Mouse (Mus musculus): ENCODE results near the gene Zbtb16. TPM values are rescaled to one million over a fixed set of nuclear protein-coding genes. Genes with fewer than 3 reads are reported as not detected.

Zbtb16 gene
- polyA plus RNA-seq, 1 experiment, result not detected

DNA sequence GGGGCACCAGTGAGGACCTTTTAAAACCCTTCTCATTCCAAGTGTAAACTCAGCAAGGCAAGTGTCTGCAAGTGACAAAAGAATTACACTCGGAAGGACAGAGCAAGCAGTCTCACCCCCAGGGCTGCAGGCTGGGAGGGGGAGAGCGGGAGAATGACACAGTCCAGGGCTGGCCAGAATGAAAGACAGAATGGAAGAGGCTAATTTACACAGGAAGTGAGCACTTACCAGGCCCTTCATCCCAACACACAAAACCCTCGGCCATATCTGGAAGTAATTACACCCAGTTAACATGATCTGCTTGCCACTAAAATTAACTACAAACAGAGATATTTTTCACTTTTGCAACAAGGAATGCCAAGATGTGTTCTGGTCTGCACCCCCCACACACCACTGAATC, 15.2 kb downstream of the Zbtb16 start:
- H3K4me3 ChIP-seq (ENCODE audit: insufficient read depth, low read length), result no peak overlapping the region
- TF ChIP-seq CTCF (IDR thresholded peaks at IDR 0.05; ENCODE audit: borderline replicate concordance, insufficient read depth, low read length), result no peak
- TF ChIP-seq POLR2A (IDR thresholded peaks at IDR 0.05; ENCODE audit: low read depth, low read length), result no peak
- no peak overlapping the region for H3K27ac ChIP-seq (ENCODE audit: insufficient read depth, low read length)
- H3K4me1 ChIP-seq (ENCODE audit: control insufficient read depth, insufficient read depth, low read length), result no peaks in the 10 kb centered on the region

DNA sequence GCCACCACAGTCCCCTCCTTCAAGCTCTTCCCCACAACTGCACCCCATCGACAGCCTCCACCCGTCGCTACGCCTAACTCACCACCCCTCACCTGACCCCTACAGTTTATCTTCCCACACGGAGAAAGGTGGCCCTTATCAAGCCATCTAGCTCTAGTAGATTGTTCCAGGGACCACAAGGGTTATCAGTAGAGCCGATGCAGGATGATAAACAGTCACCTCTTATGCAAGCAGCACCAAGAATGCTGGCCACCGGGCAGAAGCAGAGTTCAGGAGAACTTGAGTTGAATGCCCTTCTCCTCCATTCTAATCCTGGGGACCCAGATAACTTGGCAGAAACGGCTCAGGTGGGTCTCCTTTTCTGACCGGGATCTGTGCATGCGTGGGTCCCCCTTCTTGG, 16.3 kb downstream of the Zbtb16 start:
- H3K4me1 ChIP-seq (ENCODE audit: control insufficient read depth, insufficient read depth, low read length), result no peaks in the 10 kb centered on the region
- no peak overlapping the region for H3K27ac ChIP-seq (ENCODE audit: insufficient read depth, low read length)
- no peak overlapping the region for H3K4me3 ChIP-seq (ENCODE audit: insufficient read depth, low read length)
- no peak for TF ChIP-seq POLR2A (IDR thresholded peaks at IDR 0.05; ENCODE audit: low read depth, low read length)
- TF ChIP-seq CTCF (IDR thresholded peaks at IDR 0.05; ENCODE audit: borderline replicate concordance, insufficient read depth, low read length), result no peak

DNA sequence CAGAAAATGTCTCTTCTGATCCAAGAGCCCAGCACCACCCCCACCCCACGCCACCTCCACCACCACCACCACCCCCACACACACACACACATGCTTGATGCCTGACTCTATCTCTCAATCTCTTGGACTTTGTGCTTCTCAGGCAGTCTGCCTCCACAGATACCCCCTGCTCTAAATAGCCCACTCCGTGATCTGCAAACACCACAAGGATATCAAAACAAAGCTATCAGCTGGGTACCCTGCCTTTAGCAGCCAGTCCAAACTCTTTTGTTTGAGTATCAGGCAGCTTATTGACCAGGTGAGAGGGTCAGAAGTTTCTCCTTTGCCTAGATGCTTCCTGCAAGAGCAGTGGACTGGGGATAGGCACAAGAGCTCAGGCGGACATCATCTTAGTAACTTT, 16.9 kb downstream of the Zbtb16 start:
- Histone ChIP-seq H3K4me1 (ENCODE audit: control insufficient read depth, insufficient read depth, low read length) (no peaks in the 10 kb centered on the region), H3K27ac (ENCODE audit: insufficient read depth, low read length) (no peak overlapping the region), H3K4me3 (ENCODE audit: insufficient read depth, low read length) (no peak overlapping the region)
- no peak for TF ChIP-seq POLR2A (IDR thresholded peaks at IDR 0.05; ENCODE audit: low read depth, low read length)
- no peak for TF ChIP-seq CTCF (IDR thresholded peaks at IDR 0.05; ENCODE audit: borderline replicate concordance, insufficient read depth, low read length)

DNA sequence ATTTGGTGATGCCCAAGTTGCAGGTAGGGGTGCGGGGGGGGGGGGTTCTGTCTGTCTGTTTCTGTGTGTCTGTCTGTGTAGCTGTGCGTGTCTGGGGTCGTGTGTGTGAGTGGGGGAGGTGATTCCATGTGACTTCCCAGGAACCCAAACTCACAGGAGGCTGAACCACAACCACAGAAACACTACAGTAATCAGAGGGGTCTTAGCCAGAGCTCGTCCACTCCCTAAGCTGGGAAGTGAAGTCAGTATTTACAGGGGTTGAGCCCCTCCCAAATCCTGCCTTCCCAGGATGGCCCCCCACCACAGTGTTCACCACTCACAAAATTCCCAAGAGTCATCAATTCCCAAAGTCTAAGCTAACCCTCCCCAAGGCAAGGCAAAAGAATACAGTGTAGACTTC, 18.1 kb downstream of the Zbtb16 start:
- H3K27ac ChIP-seq (ENCODE audit: insufficient read depth, low read length), result no peak overlapping the region
- TF ChIP-seq CTCF (IDR thresholded peaks at IDR 0.05; ENCODE audit: borderline replicate concordance, insufficient read depth, low read length) (no peak), POLR2A (IDR thresholded peaks at IDR 0.05; ENCODE audit: low read depth, low read length) (no peak)
- H3K4me3 ChIP-seq (ENCODE audit: insufficient read depth, low read length), result no peak overlapping the region
- no peaks in the 10 kb centered on the region for H3K4me1 ChIP-seq (ENCODE audit: control insufficient read depth, insufficient read depth, low read length)

DNA sequence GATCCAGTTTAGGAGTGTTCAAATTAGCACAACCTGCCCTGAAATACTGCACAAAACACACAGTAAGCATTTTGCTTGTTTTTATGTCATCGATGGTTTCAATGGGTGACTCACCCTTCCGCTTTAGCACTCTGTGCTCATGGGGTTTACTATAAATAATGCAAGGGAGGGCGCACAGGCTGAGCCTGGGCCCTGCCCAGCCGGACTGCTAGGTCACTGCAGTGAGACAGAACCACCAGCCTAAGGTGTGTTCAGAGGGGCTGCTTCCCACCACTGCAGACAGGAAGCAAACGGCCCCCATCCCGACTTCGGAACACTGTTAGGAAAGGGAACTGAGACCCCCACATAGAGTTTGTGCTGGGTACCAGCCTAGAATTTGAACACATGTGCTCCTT, 18.6 kb downstream of the Zbtb16 start:
- TF ChIP-seq CTCF (IDR thresholded peaks at IDR 0.05; ENCODE audit: borderline replicate concordance, insufficient read depth, low read length), result no peak
- TF ChIP-seq POLR2A (IDR thresholded peaks at IDR 0.05; ENCODE audit: low read depth, low read length), result no peak
- H3K4me1 ChIP-seq (ENCODE audit: control insufficient read depth, insufficient read depth, low read length), result no peaks in the 10 kb centered on the region
- H3K27ac ChIP-seq (ENCODE audit: insufficient read depth, low read length), result no peak overlapping the region
- H3K4me3 ChIP-seq (ENCODE audit: insufficient read depth, low read length), result no peak overlapping the region

DNA sequence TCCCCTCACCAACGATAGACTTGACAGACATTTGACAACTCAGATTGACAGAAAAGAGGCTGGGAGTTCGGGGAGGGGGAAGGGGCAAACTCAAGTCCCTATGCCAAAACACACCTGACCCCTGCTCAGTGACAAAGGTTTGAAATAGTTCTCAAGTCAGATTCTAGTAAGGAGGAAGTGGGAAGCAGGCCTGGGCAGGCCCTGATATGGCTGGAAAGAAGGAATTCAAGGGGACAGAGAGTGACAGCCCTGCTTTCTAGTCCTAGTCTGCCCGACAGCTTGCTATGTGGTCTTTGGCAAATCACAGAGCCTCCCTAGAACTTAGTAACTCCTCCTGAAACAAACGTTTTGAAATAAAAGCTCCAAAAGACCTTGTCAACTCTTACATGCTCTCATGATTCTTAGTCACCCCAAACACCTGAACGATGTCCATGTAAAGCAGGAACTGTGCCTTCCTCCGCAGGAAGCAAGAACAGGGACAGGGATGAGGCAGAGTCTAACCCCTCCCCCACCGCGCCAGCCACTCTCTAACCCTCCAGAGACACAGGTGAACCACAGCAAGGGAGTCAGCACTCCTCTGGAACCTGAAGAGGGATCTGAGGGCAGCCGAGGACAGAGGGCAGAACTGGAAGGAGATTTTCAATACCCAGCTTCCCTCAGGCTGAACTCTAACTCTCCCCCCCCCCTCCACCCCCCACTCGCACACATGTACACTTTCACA, 19.2 kb downstream of the Zbtb16 start:
- TF ChIP-seq CTCF (IDR thresholded peaks at IDR 0.05; ENCODE audit: borderline replicate concordance, insufficient read depth, low read length) (no peak), POLR2A (IDR thresholded peaks at IDR 0.05; ENCODE audit: low read depth, low read length) (no peak)
- H3K27ac ChIP-seq (ENCODE audit: insufficient read depth, low read length), result no peak overlapping the region
- no peaks in the 10 kb centered on the region for H3K4me1 ChIP-seq (ENCODE audit: control insufficient read depth, insufficient read depth, low read length)
- H3K4me3 ChIP-seq (ENCODE audit: insufficient read depth, low read length), result no peak overlapping the region

DNA sequence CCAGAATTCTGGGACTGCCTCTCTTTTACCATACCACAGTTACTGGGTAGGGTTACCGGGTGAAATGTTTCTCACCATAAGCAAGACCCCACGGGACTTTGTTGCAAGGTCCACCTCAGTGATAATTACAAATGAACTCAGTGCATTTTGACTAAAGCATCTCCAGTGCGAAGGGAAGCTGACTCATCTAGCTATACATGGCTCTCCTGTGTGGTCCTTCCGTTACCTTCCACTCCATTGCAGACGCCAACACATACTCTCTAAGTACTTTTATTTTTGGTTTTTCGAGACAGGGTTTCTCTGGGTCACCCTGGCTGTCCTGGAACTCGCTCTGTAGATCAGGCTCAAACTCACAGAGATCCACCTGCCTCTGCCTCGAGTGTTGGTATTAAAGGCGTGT, 19.9 kb downstream of the Zbtb16 start:
- Histone ChIP-seq H3K27ac (ENCODE audit: insufficient read depth, low read length) (no peak overlapping the region), H3K4me1 (ENCODE audit: control insufficient read depth, insufficient read depth, low read length) (no peaks in the 10 kb centered on the region), H3K4me3 (ENCODE audit: insufficient read depth, low read length) (no peak overlapping the region)
- no peak for TF ChIP-seq POLR2A (IDR thresholded peaks at IDR 0.05; ENCODE audit: low read depth, low read length)
- no peak for TF ChIP-seq CTCF (IDR thresholded peaks at IDR 0.05; ENCODE audit: borderline replicate concordance, insufficient read depth, low read length)

DNA sequence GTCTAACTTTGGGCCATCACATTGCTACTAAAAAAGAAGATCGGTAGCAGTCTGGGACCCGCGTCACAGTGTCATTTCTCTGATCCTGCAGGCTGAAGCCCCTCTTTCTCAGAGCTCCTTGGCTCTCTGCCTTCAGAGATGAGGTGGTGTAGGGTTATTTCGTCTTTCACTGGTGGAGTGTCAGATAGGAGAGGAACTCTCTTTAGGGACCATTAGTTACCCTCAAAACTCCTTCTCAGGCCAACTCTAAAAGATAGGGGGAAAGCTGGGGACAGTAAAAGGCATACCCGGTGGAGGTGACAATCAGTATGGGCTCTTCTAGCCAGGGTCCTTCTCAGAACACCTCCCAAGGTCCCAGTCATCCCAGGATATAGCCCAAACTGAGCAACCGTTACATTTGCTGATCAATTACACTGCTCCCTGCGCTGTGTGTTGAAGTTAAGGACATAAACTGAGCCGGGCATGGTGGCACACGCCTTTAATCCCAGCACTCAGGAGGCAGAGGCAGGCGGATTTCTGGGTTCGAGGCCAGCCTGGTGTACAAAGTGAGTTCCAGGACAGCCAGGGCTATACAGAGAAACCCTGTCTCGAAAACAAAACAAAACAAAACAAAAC, 21.0 kb downstream of the Zbtb16 start:
- Histone ChIP-seq H3K4me1 (ENCODE audit: control insufficient read depth, insufficient read depth, low read length) (no peaks in the 10 kb centered on the region), H3K4me3 (ENCODE audit: insufficient read depth, low read length) (no peak overlapping the region), H3K27ac (ENCODE audit: insufficient read depth, low read length) (no peak overlapping the region)
- TF ChIP-seq CTCF (IDR thresholded peaks at IDR 0.05; ENCODE audit: borderline replicate concordance, insufficient read depth, low read length) (no peak), POLR2A (IDR thresholded peaks at IDR 0.05; ENCODE audit: low read depth, low read length) (no peak)

DNA sequence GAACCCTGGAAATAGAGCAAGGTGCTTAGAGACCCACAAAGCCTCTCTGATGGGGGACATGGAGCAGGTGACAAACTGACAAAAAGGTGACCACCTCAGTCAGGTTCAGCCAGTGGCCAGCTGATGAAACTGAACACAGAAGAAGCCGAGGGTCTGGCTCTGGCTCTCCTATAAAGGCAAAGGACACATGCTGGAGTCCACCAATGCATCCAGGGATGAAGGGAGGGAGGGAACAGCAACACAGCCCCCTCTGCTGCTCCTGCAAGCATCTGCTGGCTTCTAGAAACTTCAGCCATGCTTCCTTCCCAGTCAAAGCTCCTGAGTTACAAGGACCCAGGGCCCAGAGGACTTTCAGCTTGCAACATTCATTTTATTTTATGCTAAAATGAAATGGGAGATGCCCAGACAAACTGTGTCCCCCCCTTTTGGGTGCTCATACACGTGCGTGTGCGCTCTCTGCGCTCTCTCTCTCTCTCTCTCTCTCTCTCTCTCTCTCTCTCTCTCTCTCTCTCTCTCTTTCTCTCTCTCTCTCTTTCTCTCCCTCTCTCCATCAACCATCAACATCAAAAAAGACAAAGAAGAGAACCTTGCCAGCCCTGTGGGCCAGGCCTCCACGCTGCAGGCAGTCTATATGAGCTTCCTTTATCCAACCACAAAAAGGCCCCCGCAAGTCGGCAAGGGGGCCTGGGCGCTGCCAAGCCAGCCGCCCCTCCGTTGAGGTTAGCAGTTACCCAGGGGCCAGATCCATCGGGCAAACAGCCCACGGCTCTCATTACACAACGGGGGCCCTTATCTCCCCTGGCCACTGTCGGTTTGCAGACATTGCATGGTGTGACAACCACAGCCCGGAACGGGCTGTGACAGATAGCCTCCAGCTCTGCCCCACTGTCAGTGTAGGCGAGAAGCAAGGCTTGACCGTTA, 21.8 kb downstream of the Zbtb16 start:
- Histone ChIP-seq H3K27ac (ENCODE audit: insufficient read depth, low read length) (no peak overlapping the region), H3K4me3 (ENCODE audit: insufficient read depth, low read length) (no peak overlapping the region), H3K4me1 (ENCODE audit: control insufficient read depth, insufficient read depth, low read length) (no peaks in the 10 kb centered on the region)
- TF ChIP-seq POLR2A (IDR thresholded peaks at IDR 0.05; ENCODE audit: low read depth, low read length) (no peak), CTCF (IDR thresholded peaks at IDR 0.05; ENCODE audit: borderline replicate concordance, insufficient read depth, low read length) (no peak)
